21 mouse cellular contexts compared by ENCODE assay signal in the genomic region with DNA sequence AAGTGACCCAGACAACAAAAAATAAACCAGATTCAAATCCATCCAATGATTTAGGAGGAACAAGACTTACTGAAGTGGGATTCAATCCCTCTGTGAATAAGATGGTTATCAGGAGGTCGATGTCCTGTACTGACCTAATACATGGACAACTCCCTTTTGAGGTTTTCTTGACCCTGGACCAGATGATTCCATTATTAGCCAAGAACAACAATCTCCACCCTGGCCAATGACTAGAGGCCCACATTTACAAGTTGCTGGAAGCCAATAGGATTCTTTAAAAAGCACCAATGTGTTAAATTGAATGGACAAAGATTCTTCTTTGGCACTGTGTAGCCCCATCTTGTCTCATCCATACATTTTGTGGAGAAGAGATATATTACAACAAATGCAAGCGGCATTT.
"Had no signal": no experiment of that assay in that cellular context is flagged by ENCODE, and none has a peak within 500 bp of the region (broad histone marks: within the 10 kb centered on the region; RNA-seq: fewer than 3 reads in every experiment).

No protein-coding gene starts in this region.

- H3K36me3 ChIP-seq: kidney, embryonic 15.5 days; limb, embryonic 10.5 days; limb, embryonic 13.5 days; liver, embryonic 12.5 days; liver, embryonic 15.5 days; lung, embryonic 15.5 days; midbrain, embryonic 10.5 days; neural tube, embryonic 13.5 days had no signal

- H3K9ac ChIP-seq: kidney, embryonic 15.5 days; limb, embryonic 13.5 days; liver, embryonic 12.5 days; liver, embryonic 15.5 days; lung, embryonic 15.5 days; neural tube, embryonic 13.5 days had no signal

- H3K27ac ChIP-seq: kidney, embryonic 15.5 days; limb, embryonic 10.5 days; limb, embryonic 13.5 days; liver, embryonic 12.5 days; liver, embryonic 15.5 days; lung, embryonic 15.5 days; midbrain, embryonic 10.5 days; neural tube, embryonic 13.5 days had no signal

- H3K4me1 ChIP-seq: limb, embryonic 13.5 days; liver, embryonic 12.5 days; liver, embryonic 15.5 days; lung, embryonic 15.5 days; midbrain, embryonic 10.5 days; neural tube, embryonic 13.5 days had no signal

- ATAC-seq: liver, embryonic 12.5 days had no signal

- H3K27me3 ChIP-seq: kidney, embryonic 15.5 days; limb, embryonic 13.5 days; liver, embryonic 12.5 days; liver, embryonic 15.5 days; lung, embryonic 15.5 days; neural tube, embryonic 13.5 days had no signal

- DNase-seq: kidney, postnatal 10 days; kidney, postnatal 4 days; layer of hippocampus, adult 9-11 months; liver; lung, adult 18-20 months; lung, postnatal 10 days; lung, postnatal 36 days; midbrain, embryonic 14.5 days; retina, postnatal 1 day; right cerebral cortex, postnatal 25 days; thymus, adult 18-20 months; thymus, postnatal 36 days had no signal

- H3K9me3 ChIP-seq: kidney, embryonic 15.5 days; limb, embryonic 10.5 days; limb, embryonic 13.5 days; liver, embryonic 12.5 days; liver, embryonic 15.5 days; lung, embryonic 15.5 days; megakaryocyte, embryonic 14.5 days; midbrain, embryonic 10.5 days; neural tube, embryonic 13.5 days had no signal

- H3K4me3 ChIP-seq: kidney, embryonic 15.5 days; limb, embryonic 10.5 days; limb, embryonic 13.5 days; liver, embryonic 12.5 days; liver, embryonic 15.5 days; lung, embryonic 15.5 days; megakaryocyte, embryonic 14.5 days; midbrain, embryonic 10.5 days; neural tube, embryonic 13.5 days had no signal

- H3K4me2 ChIP-seq: kidney, embryonic 15.5 days; limb, embryonic 13.5 days; liver, embryonic 12.5 days; liver, embryonic 15.5 days; lung, embryonic 15.5 days; neural tube, embryonic 13.5 days had no signal
